Mouse (Mus musculus) spleen, postnatal 0 days (tissue): ENCODE results near the gene Rtn1. TPM values are rescaled to one million over a fixed set of nuclear protein-coding genes. Genes with fewer than 3 reads are reported as not detected.

Source experiments
- polyA plus RNA-seq: library from polyadenylated mRNA; unstranded; fragments of >200 nt; fragmentation: Nextera tagmentation; extraction: Ambion mirVana; gene quantifications from 2 replicates; pipeline ENCODE4 v1.2.1, GENCODE M21; 2015

The Rtn1 gene
- polyA plus RNA-seq, result 1.9 and 2.5 TPM in 2 replicates

GRCm38 (mm10) chr12:72408954-72409353 is at the start of gene Rtn1:
TSS of gene Rtn1 (minus strand) at chr12:72409054.

GRCm38 (mm10) chr12:72441839-72442576 is 33.2 kb upstream of the Rtn1 start, which contains the start of gene Lrrc9:
TSS of gene Lrrc9 (plus strand) at chr12:72441866.

GRCm38 (mm10) chr12:72184929-72185328 is 223.9 kb downstream of the Rtn1 start, which contains the start of gene Ccdc175:
TSS of gene Ccdc175 (minus strand) at chr12:72185029.

Other genes starting within 250 kb of the Rtn1 start
- not detected in 2 replicates for gene Ccdc175, start 224.0 kb downstream of the Rtn1 start, polyA plus RNA-seq
- gene Lrrc9, start 32.8 kb upstream of the Rtn1 start, polyA plus RNA-seq, result 0.13 TPM in 1 of 2 replicates, not detected in the other
- 2.5 and 2.7 TPM in 2 replicates for gene Pcnx4, start 127.3 kb upstream of the Rtn1 start, polyA plus RNA-seq
- gene Gm4756, start 240.6 kb upstream of the Rtn1 start, polyA plus RNA-seq, result not detected in 2 replicates